Mouse (Mus musculus): ENCODE results near the gene Ccdc175. TPM values are rescaled to one million over a fixed set of nuclear protein-coding genes. Genes with fewer than 3 reads are reported as not detected.

The Ccdc175 gene
- total RNA-seq (2014; rRNA removed) (not detected in 2 replicates), polyA plus RNA-seq (2015; fragmentation: Nextera tagmentation; extraction: Ambion mirVana) (0.06 and 0.07 TPM in 2 replicates)

DNA sequence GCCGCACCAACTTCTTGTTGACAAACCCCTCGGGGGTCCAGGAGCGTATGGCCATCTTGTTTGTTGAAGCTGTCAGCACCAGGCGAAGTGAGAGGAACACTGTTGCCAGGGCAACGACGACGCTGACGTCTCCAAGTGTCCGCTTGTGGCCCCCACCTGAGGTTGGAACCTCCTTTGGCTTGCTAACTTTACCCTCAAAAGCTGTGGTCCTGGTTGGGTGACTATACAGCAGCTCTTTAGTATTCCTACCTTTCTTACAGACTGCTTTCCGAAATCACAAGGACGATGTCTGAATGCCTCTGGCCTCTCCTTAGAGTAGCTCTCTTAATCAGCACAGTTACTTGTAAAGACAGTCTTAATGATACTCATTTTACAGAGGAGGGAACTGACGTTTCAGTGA is at the start of gene Ccdc175:
Gene Ccdc175 (minus strand): TSS at position 101 of the 400 bp plus-strand sequence.
- no peak for DNase-seq (ENCODE audit: low spot score)
- no peak for ATAC-seq (ENCODE audit: low FRiP score)
- Histone ChIP-seq H3K27me3 (ENCODE audit: insufficient read depth, low read length) (no peaks in the 10 kb centered on the region), H3K4me2 (ENCODE audit: low read depth, low read length, poor library complexity, severe bottlenecking) (no peak within 1 kb of the TSS), H3K9ac (replicated peaks; ENCODE audit: low read length, poor library complexity, severe bottlenecking) (no peak within 1 kb of the TSS), H3K9me3 (ENCODE audit: low read length) (no peaks in the 10 kb centered on the region), H3K36me3 (ENCODE audit: insufficient read depth, low read length) (no peaks in the 10 kb centered on the region), H3K27ac (ENCODE audit: low read depth, low read length) (no peak within 1 kb of the TSS), H3K4me1 (ENCODE audit: insufficient read depth, low read length) (no peaks in the 10 kb centered on the region), H3K4me3 (ENCODE audit: low read depth, low read length) (no peak within 1 kb of the TSS)
- WGBS: 87% methylated on average over 12 of the region's 12 CpGs
- no peak for TF ChIP-seq CTCF (IDR thresholded peaks at IDR 0.05)

DNA sequence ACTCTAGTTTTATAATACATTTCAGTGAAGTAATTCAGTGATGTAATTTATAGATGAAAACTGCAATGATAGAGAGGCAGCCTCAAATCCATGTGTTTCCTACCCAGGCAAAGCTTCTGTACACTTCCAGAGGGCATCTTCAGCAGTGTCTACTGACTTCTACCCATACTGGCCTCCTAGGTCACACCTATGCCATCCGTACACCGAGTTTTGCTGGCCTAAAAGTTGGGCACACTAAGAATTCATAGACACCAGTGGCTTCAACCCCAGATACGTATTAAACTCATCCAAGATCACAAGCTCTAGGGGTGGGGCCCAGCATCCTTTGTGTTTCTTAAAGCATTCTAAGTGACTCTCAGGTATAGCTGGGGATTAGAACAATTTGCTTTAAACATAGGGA is 49.3 kb upstream of the Ccdc175 start:
- Histone ChIP-seq H3K4me1 (ENCODE audit: insufficient read depth, low read length) (peaks cover 4% of the 10 kb centered on the region; the same call in 1 of the 2 replicates), H3K4me3 (ENCODE audit: low read depth, low read length) (peak overlapping the region; percentile 76), H3K9ac (replicated peaks; ENCODE audit: low read length, poor library complexity, severe bottlenecking) (peak overlapping the region; percentile 95), H3K9me3 (ENCODE audit: low read length) (no peaks in the 10 kb centered on the region), H3K27ac (ENCODE audit: low read depth, low read length) (peak overlapping the region; percentile 98), H3K27me3 (ENCODE audit: insufficient read depth, low read length) (no peaks in the 10 kb centered on the region), H3K36me3 (ENCODE audit: insufficient read depth, low read length) (no peaks in the 10 kb centered on the region), H3K4me2 (ENCODE audit: low read depth, low read length, poor library complexity, severe bottlenecking) (peak overlapping the region; percentile 70)
- 57% methylated on average over 3 of the region's 3 CpGs for WGBS
- no peak for TF ChIP-seq CTCF (IDR thresholded peaks at IDR 0.05)
- DNase-seq (ENCODE audit: low spot score): peak; percentile 17
- no peak for ATAC-seq (ENCODE audit: low FRiP score)

DNA sequence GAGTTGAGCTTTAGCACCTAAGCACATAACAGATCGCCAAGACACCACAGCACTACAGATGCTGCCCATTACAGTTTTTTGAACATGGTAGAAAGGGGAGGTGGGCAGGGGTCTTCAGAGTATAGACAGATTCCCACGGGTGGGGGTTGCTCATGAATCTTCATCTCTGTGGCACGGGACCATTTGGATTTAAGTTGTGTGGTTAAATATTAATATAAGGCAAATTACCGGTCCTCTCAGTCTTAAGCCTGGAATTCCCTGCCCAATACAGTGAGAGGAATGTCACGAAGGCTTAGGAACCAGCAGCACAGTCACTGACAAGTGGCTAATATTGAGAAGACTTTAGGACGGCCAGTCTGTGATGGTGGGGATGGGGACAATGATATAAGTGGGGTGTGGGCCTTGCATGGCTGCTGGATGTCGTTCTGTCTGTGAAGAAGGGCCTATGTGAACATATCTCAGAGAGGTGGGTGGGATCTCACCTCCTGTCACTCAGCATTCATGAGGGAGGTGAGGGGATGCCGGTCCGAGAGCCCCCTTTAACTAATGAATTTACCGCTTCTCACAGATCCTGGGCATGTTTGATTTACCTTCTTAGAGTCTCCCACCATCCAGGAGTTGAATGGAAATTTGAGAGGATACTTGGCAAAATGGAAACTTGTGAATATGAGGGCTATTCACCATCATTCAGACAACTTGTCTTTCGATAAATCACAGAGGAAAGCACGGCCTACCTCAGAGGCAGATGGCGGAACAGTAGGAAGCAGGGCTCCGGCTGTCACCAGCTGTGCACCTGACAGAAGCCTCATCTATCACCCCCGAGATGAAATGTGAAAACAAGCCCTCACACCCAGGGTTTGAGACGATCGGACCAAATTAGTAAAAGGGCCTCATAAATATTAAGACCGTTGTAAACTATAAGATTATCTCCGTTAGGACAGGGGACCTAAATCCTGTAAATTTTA is 48.3 kb upstream of the Ccdc175 start:
- Histone ChIP-seq H3K27me3 (ENCODE audit: insufficient read depth, low read length) (no peaks in the 10 kb centered on the region), H3K4me3 (ENCODE audit: low read depth, low read length) (peak overlapping the region; percentile 76), H3K4me1 (ENCODE audit: insufficient read depth, low read length) (peaks cover 7% of the 10 kb centered on the region; the same call in 1 of the 2 replicates), H3K36me3 (ENCODE audit: insufficient read depth, low read length) (no peaks in the 10 kb centered on the region), H3K27ac (ENCODE audit: low read depth, low read length) (peak overlapping the region; percentile 98; the same call in 1 of the 2 replicates), H3K9ac (replicated peaks; ENCODE audit: low read length, poor library complexity, severe bottlenecking) (peak overlapping the region; percentile 9; the same call in 1 of the 2 replicates), H3K4me2 (ENCODE audit: low read depth, low read length, poor library complexity, severe bottlenecking) (peak overlapping the region; percentile 70), H3K9me3 (ENCODE audit: low read length) (no peaks in the 10 kb centered on the region)
- 56% methylated on average over 19 of the region's 19 CpGs for WGBS
- no peak for TF ChIP-seq CTCF (IDR thresholded peaks at IDR 0.05)
- DNase-seq (ENCODE audit: low spot score): peak; percentile 60
- ATAC-seq (ENCODE audit: low FRiP score): no peak

DNA sequence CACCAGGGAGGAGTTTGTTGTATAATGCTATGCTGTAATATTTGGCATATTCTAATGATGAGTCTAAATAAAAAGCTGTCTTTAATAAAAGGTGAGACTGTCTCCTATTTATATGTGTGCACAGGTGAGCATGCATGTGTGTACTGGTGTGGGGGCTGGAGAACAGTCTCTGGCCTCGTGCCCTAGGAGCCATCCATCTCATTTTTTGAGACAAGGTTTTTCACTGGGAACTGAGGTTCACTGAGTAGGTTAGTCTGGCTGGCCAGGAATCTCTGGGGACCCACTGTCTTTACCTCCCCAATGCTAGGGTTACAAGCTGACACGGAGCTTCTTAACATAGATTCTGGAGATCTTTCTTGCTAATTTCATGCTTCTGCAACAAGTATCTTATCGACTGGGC is 47.3 kb upstream of the Ccdc175 start:
- WGBS: 49% methylated on average over 3 of the region's 3 CpGs
- Histone ChIP-seq H3K4me2 (ENCODE audit: low read depth, low read length, poor library complexity, severe bottlenecking) (peak overlapping the region; percentile 70), H3K36me3 (ENCODE audit: insufficient read depth, low read length) (no peaks in the 10 kb centered on the region), H3K4me3 (ENCODE audit: low read depth, low read length) (peak overlapping the region; percentile 76), H3K27ac (ENCODE audit: low read depth, low read length) (peak overlapping the region; percentile 28; the same call in 1 of the 2 replicates), H3K9ac (replicated peaks; ENCODE audit: low read length, poor library complexity, severe bottlenecking) (no peak overlapping the region), H3K4me1 (ENCODE audit: insufficient read depth, low read length) (peaks cover 11% of the 10 kb centered on the region; the same call in 1 of the 2 replicates), H3K9me3 (ENCODE audit: low read length) (no peaks in the 10 kb centered on the region), H3K27me3 (ENCODE audit: insufficient read depth, low read length) (no peaks in the 10 kb centered on the region)
- no peak for DNase-seq (ENCODE audit: low spot score)
- TF ChIP-seq CTCF (IDR thresholded peaks at IDR 0.05): no peak
- no peak for ATAC-seq (ENCODE audit: low FRiP score)

DNA sequence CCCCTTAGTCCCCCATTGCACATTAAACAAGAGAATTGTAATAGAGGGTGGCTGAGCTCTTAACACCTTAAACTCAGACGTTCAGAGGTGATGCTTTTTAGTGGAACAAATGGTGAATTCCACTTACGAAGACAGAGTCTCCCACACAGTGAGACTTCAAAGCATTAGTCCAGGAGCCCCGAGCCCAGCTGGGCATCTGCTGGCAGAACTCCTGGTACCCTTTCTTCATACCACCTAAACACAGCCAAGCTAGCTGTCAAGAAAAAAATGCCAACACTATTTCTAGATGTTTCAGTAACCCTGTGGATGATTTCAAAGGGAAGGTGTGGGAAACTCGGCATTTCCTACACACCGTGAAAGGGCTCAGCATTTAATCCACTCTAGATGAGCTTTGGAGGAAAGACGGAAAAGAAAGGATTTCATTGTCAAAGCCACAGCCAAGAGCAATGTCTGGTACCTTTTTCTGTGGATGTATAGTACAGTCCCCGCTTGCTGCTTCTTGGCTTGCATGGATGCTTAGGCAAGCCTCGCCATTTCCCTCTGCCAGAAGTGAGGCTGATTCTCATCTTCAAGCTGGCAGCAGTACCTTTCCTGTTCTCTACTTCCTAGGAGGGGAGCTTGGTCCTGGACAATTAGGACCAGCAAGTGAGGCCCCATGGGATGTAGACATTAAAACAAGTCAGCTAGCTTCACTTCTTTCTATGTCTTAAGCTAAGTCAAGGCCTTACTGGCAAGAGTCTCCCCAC is 44.8 kb upstream of the Ccdc175 start:
- WGBS: 35% methylated on average over 8 of the region's 8 CpGs
- Histone ChIP-seq H3K36me3 (ENCODE audit: insufficient read depth, low read length) (no peaks in the 10 kb centered on the region), H3K4me2 (ENCODE audit: low read depth, low read length, poor library complexity, severe bottlenecking) (peak overlapping the region; percentile 8; the same call in 1 of the 2 replicates), H3K27me3 (ENCODE audit: insufficient read depth, low read length) (no peaks in the 10 kb centered on the region), H3K9ac (replicated peaks; ENCODE audit: low read length, poor library complexity, severe bottlenecking) (peak overlapping the region; percentile 39; the same call in 1 of the 2 replicates), H3K4me3 (ENCODE audit: low read depth, low read length) (0 out of 2 replicates have a peak overlapping the region, but pooled peaks have one; percentile 2), H3K9me3 (ENCODE audit: low read length) (no peaks in the 10 kb centered on the region), H3K4me1 (ENCODE audit: insufficient read depth, low read length) (peaks cover 15% of the 10 kb centered on the region; the same call in 1 of the 2 replicates), H3K27ac (ENCODE audit: low read depth, low read length) (no peak overlapping the region)
- DNase-seq (ENCODE audit: low spot score) (no peak), ATAC-seq (ENCODE audit: low FRiP score) (no peak)
- TF ChIP-seq CTCF (IDR thresholded peaks at IDR 0.05): no peak

Measured in midbrain, postnatal 0 days (tissue).